ENCODE assay signal across 8 mouse cellular contexts in the genomic region with DNA sequence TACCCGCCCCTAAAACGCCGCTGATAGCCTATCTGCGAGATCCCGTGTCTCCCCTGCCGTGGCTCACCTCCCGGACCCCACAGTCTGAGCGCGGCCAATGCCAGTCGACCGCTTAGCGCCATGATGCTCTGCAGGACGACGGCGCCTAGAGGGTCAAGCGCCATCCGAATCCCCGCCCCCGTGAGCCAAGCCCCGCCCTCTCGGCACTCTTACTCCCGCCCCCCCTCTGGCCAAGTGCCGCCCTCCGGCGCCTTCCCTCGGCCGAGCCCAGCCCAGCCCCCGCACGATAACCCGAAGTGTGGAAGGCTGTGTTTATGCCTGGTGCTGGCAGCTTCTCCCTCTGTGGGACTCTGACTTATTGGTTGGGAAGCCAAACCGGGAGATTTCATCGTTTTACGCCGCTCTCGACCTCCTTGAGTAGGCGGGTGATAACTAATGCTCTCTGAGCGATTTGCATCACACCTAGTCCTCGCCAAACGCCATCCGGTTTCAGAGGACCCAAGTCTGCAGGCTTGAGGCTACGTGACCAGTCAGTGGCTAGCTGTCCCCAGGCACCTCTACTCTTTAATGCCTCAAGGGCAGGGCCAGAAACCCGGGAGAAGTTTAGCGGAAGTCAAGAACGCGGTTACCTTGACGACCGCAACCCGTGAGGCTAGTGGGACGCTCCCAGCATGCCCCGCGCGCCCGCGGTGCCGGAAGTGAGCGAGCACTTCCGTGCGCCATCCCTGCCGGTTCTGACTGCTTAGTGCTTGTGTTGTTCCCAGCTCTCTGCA. TPM values are rescaled to one million over a fixed set of nuclear protein-coding genes. Genes with fewer than 3 reads are reported as not detected.
DNase-seq lines count a peak whose midpoint lies in the region; ATAC-seq lines count a peak whose summit lies in the region.

TSS of gene Psmd13 (plus strand) at position 273 of the 773 bp plus-strand sequence.
TSS of gene Sirt3 (minus strand) at position 614 of the 773 bp plus-strand sequence.

- peak within 1 kb of the TSS; percentile 74 for H3K4me2 ChIP-seq in intestine, embryonic 14.5 days (ENCODE audit: low read length)

- peak within 1 kb of the TSS; percentile 87 for H3K27ac ChIP-seq in intestine, embryonic 14.5 days (ENCODE audit: low read depth)

- H3K4me3 ChIP-seq in intestine, embryonic 14.5 days (ENCODE audit: low read depth, low read length) = peak within 1 kb of the TSS; percentile 95

- intact Hi-C loops in left cerebral cortex, postnatal 14 days (cut with DNase I) = loop anchor here (1.0 kb wide), 1 partner anchor 26 kb away; the partner anchor contains the start of genes Gm45785 and Ric8a

- no peaks in the 10 kb centered on the region for H3K9me3 ChIP-seq in intestine, embryonic 14.5 days (ENCODE audit: control insufficient read depth, low read length)

- peak; percentile 94 to 97 for DNase-seq in adrenal gland, adult (ENCODE audit: inconsistent age in 2 of 2, low spot score in 1 of 2)
- peak; percentile 96 for DNase-seq in embryo, embryonic 10.5 days (ENCODE audit: low spot score)
- DNase-seq in gastrocnemius, postnatal 25 days = peak; percentile 90
- peak; percentile 97 for DNase-seq in intestine, embryonic 14.5 days (ENCODE audit: low spot score)
- peak; percentile 96 for DNase-seq in left cerebral cortex, postnatal 14 days (ENCODE audit: low spot score in 2 of 2)
- peak; percentile 95 for DNase-seq in mesoderm, embryonic 11.5 days (ENCODE audit: low read depth, low spot score)
- DNase-seq in right cerebral cortex, postnatal 36 days (ENCODE audit: low spot score in 2 of 2) = peak; percentile 91 to 94
- DNase-seq in yolk sac, embryonic 10.5 days (ENCODE audit: low spot score) = peak; percentile 91

- peaks cover 14% of the 10 kb centered on the region for H3K4me1 ChIP-seq in intestine, embryonic 14.5 days (replicated peaks; ENCODE audit: control insufficient read depth, insufficient read depth, low read length)

- peak within 1 kb of the TSS; percentile 67 for H3K9ac ChIP-seq in intestine, embryonic 14.5 days (ENCODE audit: low read length)

- H3K36me3 ChIP-seq in intestine, embryonic 14.5 days (ENCODE audit: control insufficient read depth, insufficient read depth, low read length) = peaks cover 30% of the 10 kb centered on the region

- H3K27me3 ChIP-seq in intestine, embryonic 14.5 days (replicated peaks; ENCODE audit: control insufficient read depth, insufficient read depth, low read length) = no peaks in the 10 kb centered on the region

- peak; percentile 95 for ATAC-seq in intestine, embryonic 14.5 days (replicated peaks; ENCODE audit: low FRiP score, low TSS enrichment, low read depth)

- under 1% methylated on average over 58 of the region's 59 CpGs for WGBS in intestine, embryonic 14.5 days

RNA-seq across cellular contexts. Expression of gene Psmd13, which starts in this region (rescaled TPM):
- total RNA-seq in gastrocnemius, postnatal 25 days (2021) = 10 to 100 TPM; 79.5 to 88.7 TPM
- 151 and 154 TPM in 2 replicates for polyA plus RNA-seq in intestine, embryonic 14.5 days (2014; fragmentation: Nextera tagmentation; extraction: Ambion mirVana)
- total RNA-seq in left cerebral cortex, postnatal 14 days (2021) = 100 to 1,000 TPM; 128 to 133 TPM

RNA-seq across cellular contexts. Expression of gene Sirt3, which starts in this region (rescaled TPM):
- 10 to 100 TPM; 25.4 to 26.6 TPM for total RNA-seq in gastrocnemius, postnatal 25 days (2021)
- 24.7 and 25.3 TPM in 2 replicates for polyA plus RNA-seq in intestine, embryonic 14.5 days (2014; fragmentation: Nextera tagmentation; extraction: Ambion mirVana)
- 10 to 100 TPM; 66.2 to 67.2 TPM for total RNA-seq in left cerebral cortex, postnatal 14 days (2021)

Comparison
In these comparisons a context has a peak if more than half of its experiments do, and no peak if none do; other contexts are left out.
1. Peak in every context shown above with its lines: DNase-seq, ATAC-seq, H3K4me3 ChIP-seq and H3K27ac ChIP-seq.